Mouse (Mus musculus) bone marrow macrophage, adult 2 months (primary cell): Measurements from ENCODE around the gene Meis3.

Experiments used
- CTCF ChIP-seq: IDR thresholded peaks from 2 replicates; pipeline ENCODE4 v1.5.1; 2012; ENCODE audit warnings: low read depth, mild to moderate bottlenecking, low read length, moderate library complexity
- POLR2A ChIP-seq: IDR thresholded peaks from 2 replicates; pipeline ENCODE4 v1.6.1; 2012; ENCODE audit warnings: mild to moderate bottlenecking, low read depth, low read length, borderline replicate concordance

- TF ChIP-seq POLR2A (no peak), CTCF (no peak)
Observed at GRCm38 (mm10) chr7:16229869-16230268, 55.0 kb downstream of the Meis3 start.
